Mouse (Mus musculus) gastrocnemius, postnatal 25 days (tissue): ENCODE data around the gene Tspan32. TPM values are rescaled to one million over a fixed set of nuclear protein-coding genes. Genes with fewer than 3 reads are reported as not detected.

Experiments
- DNase-seq: peaks from one replicate; pipeline ENCODE4 v3.0.0; 2022
- total RNA-seq, 2 experiments: library from RNA; stranded (reverse); gene quantifications; 1 replicate in 1 of 2; 2 replicates in 1 of 2; pipeline ENCODE4 v1.2.3; 2021

Tspan32 gene
- total RNA-seq, 2 experiments from 2014 or later, result 0.23 to 0.27 TPM

- DNase-seq, result peak; percentile 84
Observed at GRCm38 (mm10) chr7:143007599-143008369, 2.9 kb downstream of the Tspan32 start.

GRCm38 (mm10) chr7:143008370-143008926, 3.6 kb downstream of the Tspan32 start:
- peak; percentile 57 for DNase-seq

- DNase-seq, result peak; percentile 74
Observed at GRCm38 (mm10) chr7:143008996-143009665, 4.3 kb downstream of the Tspan32 start.

- no peak for DNase-seq
Observed at GRCm38 (mm10) chr7:143009996-143010395, 5.2 kb downstream of the Tspan32 start.

GRCm38 (mm10) chr7:143011226-143011625, 6.4 kb downstream of the Tspan32 start:
- DNase-seq, result no peak

- DNase-seq, result no peak
Observed at GRCm38 (mm10) chr7:143012230-143012875, 7.5 kb downstream of the Tspan32 start.

GRCm38 (mm10) chr7:143013420-143014178, 8.8 kb downstream of the Tspan32 start:
- DNase-seq, result peak; percentile 87

- no peak for DNase-seq
Observed at GRCm38 (mm10) chr7:143014862-143015659, 10.2 kb downstream of the Tspan32 start.

GRCm38 (mm10) chr7:143015755-143016423, 11.0 kb downstream of the Tspan32 start:
- DNase-seq, result peak; percentile 75

GRCm38 (mm10) chr7:143016424-143017142, 11.7 kb downstream of the Tspan32 start:
- DNase-seq, result no peak

GRCm38 (mm10) chr7:143017181-143017580, 12.3 kb downstream of the Tspan32 start:
- no peak for DNase-seq

GRCm38 (mm10) chr7:143020040-143020439, 15.2 kb downstream of the Tspan32 start:
- DNase-seq, result no peak

- DNase-seq, result no peak
Observed at GRCm38 (mm10) chr7:143020764-143021163, 15.9 kb downstream of the Tspan32 start.

GRCm38 (mm10) chr7:143021356-143022164, 16.7 kb downstream of the Tspan32 start:
- no peak for DNase-seq

GRCm38 (mm10) chr7:143023499-143023898, 18.7 kb downstream of the Tspan32 start:
- DNase-seq, result no peak

- DNase-seq, result no peak
Observed at GRCm38 (mm10) chr7:143024293-143024692, 19.4 kb downstream of the Tspan32 start.

GRCm38 (mm10) chr7:143025496-143025895, 20.6 kb downstream of the Tspan32 start:
- DNase-seq, result no peak

GRCm38 (mm10) chr7:143027196-143027595, 22.4 kb downstream of the Tspan32 start:
- DNase-seq, result no peak

GRCm38 (mm10) chr7:143031816-143032215, 27.0 kb downstream of the Tspan32 start:
- DNase-seq, result no peak
